Mouse (Mus musculus): ENCODE results near the gene Dntt. TPM values are rescaled to one million over a fixed set of nuclear protein-coding genes. Genes with fewer than 3 reads are reported as not detected.

The Dntt gene
- polyA plus RNA-seq, 1 experiment from 2014 or later = 0.22 TPM

DNA sequence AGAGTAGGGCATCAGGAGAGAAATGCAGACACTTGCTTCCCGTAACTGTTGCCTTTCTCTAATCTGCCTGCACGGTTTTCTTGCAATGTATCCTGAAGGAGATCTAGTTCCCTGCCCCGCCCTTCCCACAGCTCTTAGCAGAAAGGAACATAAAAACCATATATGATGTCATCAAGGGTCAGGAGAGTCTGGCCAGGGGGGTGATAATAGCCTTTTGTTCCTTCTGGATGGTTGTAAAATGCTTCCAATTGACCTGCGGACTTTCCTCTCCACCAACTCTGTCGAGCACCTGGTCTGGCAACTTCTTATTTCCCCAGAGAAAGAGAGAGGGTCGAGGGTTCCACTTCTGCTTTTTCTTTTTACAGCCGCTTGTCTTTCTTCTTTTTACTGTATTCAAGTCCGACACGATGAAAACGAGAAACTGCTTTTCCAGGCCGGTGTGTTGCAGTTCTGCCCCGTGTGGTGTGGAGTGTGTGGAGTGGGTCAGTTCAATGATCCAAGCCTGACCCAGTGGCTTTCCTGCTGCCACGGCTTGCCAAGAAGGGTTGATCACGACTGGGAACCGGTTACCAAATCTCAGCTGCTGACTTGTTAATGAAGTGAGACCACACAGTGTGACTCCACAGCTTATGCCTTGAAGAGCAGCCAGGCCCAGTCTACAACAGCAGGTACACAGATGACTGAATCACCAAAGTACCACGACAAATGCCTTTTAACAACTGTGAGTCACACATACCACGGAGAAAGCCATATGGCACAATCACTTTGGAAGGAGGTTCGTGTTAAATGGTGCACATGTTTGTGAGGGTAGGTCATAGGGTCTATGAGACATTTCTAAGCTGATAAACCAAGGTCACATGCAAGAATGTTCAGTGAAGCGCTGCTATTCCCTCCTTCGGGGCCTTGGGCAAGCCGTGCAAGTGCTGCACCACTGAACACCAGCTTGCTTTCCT is 33.4 kb upstream of the Dntt start:
- 42% methylated on average over 21 of the region's 21 CpGs for WGBS
- H3K4me1 ChIP-seq (replicated peaks) = peaks cover 13% of the 10 kb centered on the region
- H3K27ac ChIP-seq (replicated peaks) = no peak overlapping the region
- no peaks in the 10 kb centered on the region for H3K9me3 ChIP-seq
- no peaks in the 10 kb centered on the region for H3K27me3 ChIP-seq
- H3K36me3 ChIP-seq = no peaks in the 10 kb centered on the region
- H3K4me3 ChIP-seq = no peak overlapping the region
- no peak overlapping the region for H3K9ac ChIP-seq
- no peak for ATAC-seq (ENCODE audit: low read depth)
- no peak overlapping the region for H3K4me2 ChIP-seq

GRCm38 (mm10) chr19:40996722-40997121 is 32.4 kb upstream of the Dntt start:
- H3K27ac ChIP-seq (replicated peaks) = no peak overlapping the region
- 91% methylated on average over 6 of the region's 6 CpGs for WGBS
- no peak for ATAC-seq (ENCODE audit: low read depth)
- H3K4me3 ChIP-seq = no peak overlapping the region
- no peaks in the 10 kb centered on the region for H3K36me3 ChIP-seq
- H3K27me3 ChIP-seq = no peaks in the 10 kb centered on the region
- no peak overlapping the region for H3K9ac ChIP-seq
- peaks cover 11% of the 10 kb centered on the region for H3K4me1 ChIP-seq (replicated peaks)
- 0 out of 2 replicates have a peak, but pooled peaks cover 2% of the 10 kb centered on the region for H3K9me3 ChIP-seq
- H3K4me2 ChIP-seq = no peak overlapping the region

GRCm38 (mm10) chr19:40998469-40999170 is 30.5 kb upstream of the Dntt start:
- no peak overlapping the region for H3K4me3 ChIP-seq
- no peak overlapping the region for H3K4me2 ChIP-seq
- no peak for ATAC-seq (ENCODE audit: low read depth)
- no peak overlapping the region for H3K9ac ChIP-seq
- 0 out of 2 replicates have a peak, but pooled peaks cover 2% of the 10 kb centered on the region for H3K9me3 ChIP-seq
- no peak overlapping the region for H3K27ac ChIP-seq (replicated peaks)
- no peaks in the 10 kb centered on the region for H3K4me1 ChIP-seq (replicated peaks)
- H3K27me3 ChIP-seq = no peaks in the 10 kb centered on the region
- WGBS = 40% methylated on average over 5 of the region's 5 CpGs
- no peaks in the 10 kb centered on the region for H3K36me3 ChIP-seq

DNA sequence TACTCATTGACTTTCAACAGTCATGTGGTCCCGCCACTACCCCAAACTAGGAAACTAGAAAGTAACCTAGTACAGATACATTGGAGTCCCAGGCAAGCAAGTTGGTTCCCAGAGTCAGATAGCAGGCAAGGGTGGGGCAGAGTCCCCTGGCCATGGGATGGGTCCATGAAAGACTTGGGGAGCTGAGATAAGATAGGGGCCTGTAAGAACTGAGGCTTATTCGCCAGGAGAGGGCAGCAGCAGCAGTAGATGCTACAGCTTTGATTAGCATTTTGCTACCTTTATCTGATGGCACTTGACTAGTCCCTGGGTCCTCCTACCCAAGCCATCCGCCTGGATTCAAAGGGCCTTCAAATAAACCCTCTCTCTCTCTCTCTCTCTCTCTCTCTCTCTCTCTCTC is 29.5 kb upstream of the Dntt start:
- Histone ChIP-seq H3K4me3 (no peak overlapping the region), H3K9me3 (0 out of 2 replicates have a peak, but pooled peaks cover 2% of the 10 kb centered on the region), H3K4me1 (replicated peaks) (no peaks in the 10 kb centered on the region), H3K27me3 (no peaks in the 10 kb centered on the region), H3K36me3 (no peaks in the 10 kb centered on the region), H3K9ac (no peak overlapping the region), H3K27ac (replicated peaks) (no peak overlapping the region), H3K4me2 (no peak overlapping the region)
- no peak for ATAC-seq (ENCODE audit: low read depth)
- WGBS = 67% methylated on average over 3 of the region's 3 CpGs

DNA sequence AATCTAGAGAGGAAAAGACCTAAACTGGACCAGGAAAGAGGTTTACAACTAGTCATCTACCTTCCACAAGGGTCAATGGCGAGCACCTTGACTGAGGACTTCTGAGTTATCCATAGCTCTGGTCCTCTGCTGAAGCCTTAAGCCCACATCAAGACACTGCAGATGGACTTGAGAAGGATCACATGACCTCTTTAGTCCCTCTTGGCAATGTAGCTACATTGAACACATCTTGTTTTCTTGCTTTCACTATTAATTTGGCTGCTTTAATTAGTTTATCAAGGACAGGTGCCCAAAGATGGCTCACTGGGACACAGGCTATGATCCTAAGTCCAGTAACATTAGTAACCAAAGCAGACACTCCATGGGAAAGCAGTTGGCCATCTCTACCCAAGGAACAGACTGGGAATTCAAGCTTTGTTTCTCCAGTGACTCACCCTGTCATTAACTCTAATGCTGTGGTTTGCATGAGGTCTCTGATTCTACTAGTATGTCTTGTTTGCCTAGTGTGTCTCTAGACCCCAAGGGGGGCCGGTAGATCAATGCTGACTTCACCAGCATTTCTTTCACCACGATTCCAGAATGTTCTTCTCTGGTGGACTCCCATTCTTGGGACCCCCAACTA is 25.3 kb upstream of the Dntt start:
- Histone ChIP-seq H3K4me1 (replicated peaks) (no peaks in the 10 kb centered on the region), H3K4me2 (no peak overlapping the region), H3K36me3 (no peaks in the 10 kb centered on the region), H3K27ac (replicated peaks) (no peak overlapping the region), H3K9me3 (0 out of 2 replicates have a peak, but pooled peaks cover 2% of the 10 kb centered on the region), H3K27me3 (no peaks in the 10 kb centered on the region), H3K9ac (no peak overlapping the region), H3K4me3 (no peak overlapping the region)
- no peak for ATAC-seq (ENCODE audit: low read depth)
- 92% methylated on average over 3 of the region's 3 CpGs for WGBS

- Histone ChIP-seq H3K9me3 (no peaks in the 10 kb centered on the region), H3K4me2 (no peak overlapping the region), H3K27me3 (no peaks in the 10 kb centered on the region), H3K4me1 (replicated peaks) (no peaks in the 10 kb centered on the region), H3K36me3 (no peaks in the 10 kb centered on the region), H3K9ac (no peak overlapping the region), H3K27ac (replicated peaks) (no peak overlapping the region), H3K4me3 (no peak overlapping the region)
- 13% methylated on average over 4 of the region's 4 CpGs for WGBS
- ATAC-seq (ENCODE audit: low read depth) = no peak
Measured at GRCm38 (mm10) chr19:41006621-41007020, 22.5 kb upstream of the Dntt start.

- no peaks in the 10 kb centered on the region for H3K9me3 ChIP-seq
- no peak overlapping the region for H3K9ac ChIP-seq
- H3K27me3 ChIP-seq = no peaks in the 10 kb centered on the region
- H3K4me1 ChIP-seq (replicated peaks) = no peaks in the 10 kb centered on the region
- no peak overlapping the region for H3K4me2 ChIP-seq
- no peaks in the 10 kb centered on the region for H3K36me3 ChIP-seq
- no peak overlapping the region for H3K4me3 ChIP-seq
- no peak overlapping the region for H3K27ac ChIP-seq (replicated peaks)
- ATAC-seq (ENCODE audit: low read depth) = no peak
- 22% methylated on average over 6 of the region's 6 CpGs for WGBS
Measured at GRCm38 (mm10) chr19:41007326-41007725, 21.7 kb upstream of the Dntt start.

DNA sequence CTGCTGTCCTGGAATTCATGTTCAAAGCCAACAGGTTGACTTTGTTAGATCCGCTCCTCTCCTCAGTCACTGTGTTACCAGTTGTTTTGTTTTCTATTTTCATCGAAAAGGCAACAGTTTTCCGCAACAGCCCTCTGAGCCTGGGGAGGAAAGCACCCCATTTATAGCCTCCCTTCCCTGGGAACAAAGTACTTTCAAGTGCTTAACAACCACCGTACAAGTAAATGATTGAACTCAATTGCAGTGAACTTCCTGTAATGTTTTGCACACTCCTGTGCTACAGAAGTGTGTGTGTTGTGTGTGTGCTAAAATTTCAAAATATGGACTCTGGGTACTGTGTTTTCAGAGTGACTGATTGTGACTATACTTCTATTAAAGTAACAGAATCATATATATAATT is 21.3 kb upstream of the Dntt start:
- Histone ChIP-seq H3K9ac (no peak overlapping the region), H3K4me2 (no peak overlapping the region), H3K27ac (replicated peaks) (no peak overlapping the region), H3K9me3 (no peaks in the 10 kb centered on the region), H3K27me3 (peaks cover under 1% of the 10 kb centered on the region; the same call in 1 of the 2 replicates), H3K4me1 (replicated peaks) (no peaks in the 10 kb centered on the region), H3K36me3 (no peaks in the 10 kb centered on the region), H3K4me3 (no peak overlapping the region)
- ATAC-seq (ENCODE audit: low read depth) = no peak
- 37% methylated on average over 4 of the region's 4 CpGs for WGBS

DNA sequence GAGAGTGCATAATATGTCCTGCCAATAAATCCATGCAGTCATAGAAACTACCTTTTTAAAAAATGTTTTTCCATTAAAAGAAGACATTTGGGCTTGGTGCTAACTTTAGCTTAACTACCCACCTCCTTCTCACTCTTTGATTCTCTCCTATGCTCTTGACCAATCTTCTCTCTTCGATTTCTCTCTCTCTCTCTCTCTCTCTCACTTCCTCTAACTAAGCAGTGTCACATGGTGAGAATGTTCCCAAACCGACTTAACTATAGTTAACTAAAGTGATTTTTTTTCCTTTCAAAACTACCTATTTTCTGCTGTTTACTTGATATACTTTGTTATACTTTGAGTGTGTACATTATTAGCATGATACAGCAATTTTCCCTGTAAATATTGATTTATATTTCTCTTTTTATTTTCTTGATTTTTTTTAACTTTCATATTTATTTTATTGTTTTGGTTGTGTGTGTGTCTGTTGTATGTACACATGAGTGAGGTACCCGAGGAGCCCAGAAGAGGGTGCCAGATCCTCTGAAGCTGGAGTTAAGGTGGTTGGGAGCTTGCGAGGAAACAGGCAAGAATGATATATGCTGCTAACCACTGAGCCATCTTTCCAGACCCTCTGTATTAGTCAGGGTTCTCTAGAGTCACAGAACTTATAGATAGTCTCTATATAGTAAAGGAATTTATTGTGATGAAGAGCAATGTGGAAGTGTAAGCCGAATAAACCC is 20.2 kb upstream of the Dntt start:
- Histone ChIP-seq H3K9ac (no peak overlapping the region), H3K4me3 (no peak overlapping the region), H3K27ac (replicated peaks) (no peak overlapping the region), H3K36me3 (no peaks in the 10 kb centered on the region), H3K9me3 (no peaks in the 10 kb centered on the region), H3K4me2 (no peak overlapping the region), H3K27me3 (peaks cover 8% of the 10 kb centered on the region), H3K4me1 (replicated peaks) (no peaks in the 10 kb centered on the region)
- ATAC-seq (ENCODE audit: low read depth) = no peak
- WGBS = 94% methylated on average over 5 of the region's 5 CpGs

DNA sequence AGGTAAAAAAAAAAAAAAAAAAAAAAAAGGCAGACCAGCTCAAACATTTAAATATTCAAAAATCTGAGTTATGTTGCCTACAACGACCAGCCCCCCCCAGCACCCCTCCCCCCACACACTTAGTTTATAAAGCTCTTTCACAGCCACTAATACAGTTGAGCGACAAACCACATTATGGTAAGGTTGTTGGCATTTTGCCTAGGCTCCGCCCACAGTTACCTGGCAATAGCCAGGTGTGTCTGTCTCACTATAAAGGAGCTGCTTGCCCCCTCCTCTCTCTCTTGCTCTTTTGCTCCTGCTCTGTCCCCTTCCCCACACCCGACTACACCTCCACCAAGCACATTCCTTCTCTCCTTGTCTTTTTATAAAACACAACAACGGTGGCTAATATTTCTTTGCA is 17.4 kb upstream of the Dntt start:
- H3K4me2 ChIP-seq = no peak overlapping the region
- no peaks in the 10 kb centered on the region for H3K9me3 ChIP-seq
- no peak for ATAC-seq (ENCODE audit: low read depth)
- H3K4me3 ChIP-seq = no peak overlapping the region
- no peak overlapping the region for H3K27ac ChIP-seq (replicated peaks)
- peaks cover 4% of the 10 kb centered on the region for H3K4me1 ChIP-seq (replicated peaks)
- H3K36me3 ChIP-seq = no peaks in the 10 kb centered on the region
- WGBS = 54% methylated on average over 5 of the region's 5 CpGs
- H3K9ac ChIP-seq = no peak overlapping the region
- peaks cover 13% of the 10 kb centered on the region for H3K27me3 ChIP-seq

DNA sequence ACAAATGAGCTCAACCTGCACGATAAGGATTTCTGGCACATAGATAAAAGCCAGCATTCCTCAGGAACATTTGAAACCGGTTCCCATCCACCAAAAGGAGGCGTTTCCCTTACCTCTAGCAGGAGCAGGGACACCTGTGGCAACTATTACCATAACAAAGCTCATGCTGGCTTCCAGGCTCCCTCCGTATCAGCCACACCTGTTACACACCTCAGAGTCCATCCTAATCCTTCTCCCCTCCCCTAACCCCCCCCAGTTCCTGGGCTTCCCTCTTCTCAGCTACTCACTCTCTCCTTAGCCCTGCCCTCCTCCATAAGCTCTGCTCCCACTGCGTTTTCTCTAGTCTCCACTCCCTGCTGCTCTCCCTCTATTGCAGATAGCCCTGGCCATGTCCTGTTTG is 15.5 kb upstream of the Dntt start:
- ATAC-seq (ENCODE audit: low read depth) = no peak
- WGBS = 11% methylated on average over 5 of the region's 5 CpGs
- H3K4me1 ChIP-seq (replicated peaks) = peaks cover 4% of the 10 kb centered on the region

More for the DNA sequence above, 15.5 kb upstream of the Dntt start:
- Histone ChIP-seq H3K9me3 (no peaks in the 10 kb centered on the region), H3K4me3 (no peak overlapping the region), H3K36me3 (no peaks in the 10 kb centered on the region), H3K9ac (no peak overlapping the region), H3K27me3 (peaks cover 13% of the 10 kb centered on the region), H3K4me2 (no peak overlapping the region), H3K27ac (replicated peaks) (no peak overlapping the region)
